Mouse (Mus musculus): ENCODE results near the gene Zfp217.

DNA sequence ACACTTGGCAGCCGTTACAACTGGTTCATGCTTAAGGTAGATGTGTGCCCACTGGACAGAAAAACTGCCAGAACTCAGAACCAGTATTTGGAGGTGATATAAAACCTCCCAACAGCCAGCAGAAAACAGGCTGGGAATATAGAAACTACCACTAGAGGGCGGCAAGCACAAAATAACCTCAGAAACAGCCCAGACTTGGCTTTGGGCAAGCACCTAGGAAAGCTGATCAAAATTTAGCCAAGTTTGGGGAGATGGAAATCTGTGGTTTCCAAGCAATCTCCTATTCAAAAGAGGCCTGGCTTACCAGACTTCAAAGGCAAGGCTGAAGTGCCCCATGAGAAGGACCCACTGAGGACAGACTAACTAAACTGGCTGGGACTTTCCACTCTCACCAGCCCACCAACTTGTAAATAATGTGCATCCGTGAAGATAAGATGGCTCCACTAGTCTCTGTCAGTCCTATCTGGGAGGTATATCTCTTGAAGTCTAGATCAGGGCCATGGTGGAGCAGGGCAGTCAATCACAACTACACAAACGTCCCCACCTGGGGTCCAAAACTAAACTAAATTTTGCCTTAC is 31.1 kb downstream of the Zfp217 start:
- TF ChIP-seq POLR2A (IDR thresholded peaks at IDR 0.05; ENCODE audit: extremely low read depth, insufficient read depth, low read length) (no peak), CTCF (IDR thresholded peaks at IDR 0.05; ENCODE audit: extremely low read depth, insufficient read depth, low read length) (peak; percentile 77)

Data from cortical plate, adult 2 months (tissue).